Comparison of ENCODE assay signal across 10 mouse cellular contexts in genomic region chr5:96881118-96881517, GRCm38 (mm10).
DNase-seq lines count a peak whose midpoint lies in the region; ATAC-seq lines count a peak whose summit lies in the region.
"Had no signal": no experiment of that assay in that cellular context is flagged by ENCODE, and none has a peak within 500 bp of the region (broad histone marks: within the 10 kb centered on the region; RNA-seq: fewer than 3 reads in every experiment).

No protein-coding gene starts in this region.

- H3K4me3 ChIP-seq in kidney, embryonic 14.5 days (ENCODE audit: low read length), result no peak overlapping the region
- no peak overlapping the region for H3K4me3 ChIP-seq in embryonic facial prominence, embryonic 13.5 days
- H3K4me3 ChIP-seq in liver, embryonic 13.5 days (replicated peaks), result no peak overlapping the region
- H3K4me3 ChIP-seq: erythroblast, embryonic 14.5 days; hindbrain, embryonic 10.5 days had no signal

- no peak overlapping the region for H3K27ac ChIP-seq in kidney, embryonic 14.5 days (ENCODE audit: low read depth, low read length)
- no peak overlapping the region for H3K27ac ChIP-seq in embryonic facial prominence, embryonic 13.5 days
- no peak overlapping the region for H3K27ac ChIP-seq in liver, embryonic 13.5 days
- H3K27ac ChIP-seq: hindbrain, embryonic 10.5 days had no signal

- H3K4me2 ChIP-seq in kidney, embryonic 14.5 days (replicated peaks; ENCODE audit: low read depth, low read length), result no peak overlapping the region
- no peak overlapping the region for H3K4me2 ChIP-seq in embryonic facial prominence, embryonic 13.5 days
- H3K4me2 ChIP-seq in liver, embryonic 13.5 days, result no peak overlapping the region

- 49% methylated on average over 3 of the region's 3 CpGs for WGBS in kidney, embryonic 14.5 days
- WGBS in embryonic facial prominence, embryonic 13.5 days, result 65% methylated on average over 3 of the region's 3 CpGs
- 74% methylated on average over 3 of the region's 3 CpGs for WGBS in liver, embryonic 13.5 days (ENCODE audit: insufficient replicate concordance)

- peaks cover 5% of the 10 kb centered on the region; the same call in 1 of the 2 replicates for H3K9me3 ChIP-seq in kidney, embryonic 14.5 days (ENCODE audit: control insufficient read depth, low read length)
- H3K9me3 ChIP-seq in embryonic facial prominence, embryonic 13.5 days, result peaks cover 5% of the 10 kb centered on the region
- H3K9me3 ChIP-seq in liver, embryonic 13.5 days (replicated peaks), result no peaks in the 10 kb centered on the region

- H3K36me3 ChIP-seq in kidney, embryonic 14.5 days (ENCODE audit: control insufficient read depth, insufficient read depth, low read length), result no peaks in the 10 kb centered on the region
- no peaks in the 10 kb centered on the region for H3K36me3 ChIP-seq in embryonic facial prominence, embryonic 13.5 days
- H3K36me3 ChIP-seq in liver, embryonic 13.5 days, result no peaks in the 10 kb centered on the region
- H3K36me3 ChIP-seq: hindbrain, embryonic 10.5 days had no signal

- DNase-seq in kidney, postnatal 36 days, result no peak
- peak; percentile 60 for DNase-seq in 3T3-L1 (ENCODE audit: low read depth, low spot score)
- peak; percentile 15 for DNase-seq in liver, embryonic 13.5 days
- DNase-seq in thymus, postnatal 0 days (ENCODE audit: low spot score), result no peak
- no peak for DNase-seq in frontal cortex, postnatal 25 days (ENCODE audit: low spot score in 2 of 2)
- DNase-seq in right cerebral cortex, adult 18-20 months, result no peak

- peak; percentile 83 for ATAC-seq in kidney, embryonic 14.5 days (ENCODE audit: low FRiP score, low TSS enrichment)
- peak; percentile 37; the same call in 1 of the 2 replicates for ATAC-seq in embryonic facial prominence, embryonic 13.5 days (ENCODE audit: insufficient number of reproducible peaks, insufficient read depth, low FRiP score, low TSS enrichment, low read depth)
- peak; percentile 56 for ATAC-seq in liver, embryonic 13.5 days (ENCODE audit: low read depth)

- no peak overlapping the region for H3K9ac ChIP-seq in kidney, embryonic 14.5 days (ENCODE audit: low read depth, low read length)
- no peak overlapping the region for H3K9ac ChIP-seq in embryonic facial prominence, embryonic 13.5 days
- no peak overlapping the region for H3K9ac ChIP-seq in liver, embryonic 13.5 days

- no peaks in the 10 kb centered on the region for H3K4me1 ChIP-seq in kidney, embryonic 14.5 days (ENCODE audit: control insufficient read depth, insufficient read depth, low read length)
- H3K4me1 ChIP-seq in embryonic facial prominence, embryonic 13.5 days, result 0 out of 2 replicates have a peak, but pooled peaks cover 4% of the 10 kb centered on the region
- H3K4me1 ChIP-seq in liver, embryonic 13.5 days (replicated peaks), result peaks cover 51% of the 10 kb centered on the region

- H3K27me3 ChIP-seq in kidney, embryonic 14.5 days (ENCODE audit: control insufficient read depth, insufficient read depth, low read length), result no peaks in the 10 kb centered on the region
- no peaks in the 10 kb centered on the region for H3K27me3 ChIP-seq in embryonic facial prominence, embryonic 13.5 days
- no peaks in the 10 kb centered on the region for H3K27me3 ChIP-seq in liver, embryonic 13.5 days

Comparison
In these comparisons a context has a peak if more than half of its experiments do, and no peak if none do; other contexts are left out.
1. DNase-seq: peak in 3T3-L1 (single experiment) and liver, embryonic 13.5 days (single experiment); none in kidney, postnatal 36 days (0 of 2), thymus, postnatal 0 days (single experiment), frontal cortex, postnatal 25 days (0 of 2) and right cerebral cortex, adult 18-20 months (single experiment).
2. Peak in every context shown above with its lines, with median percentiles within 50 percentile points of each other: ATAC-seq.